Mouse (Mus musculus) heart, adult 11 months (tissue): ENCODE data around the gene Srebf2.

Experiments used
- DNase-seq: peaks from one replicate; pipeline ENCODE4 v3.0.0; 2022

Srebf2 gene

DNA sequence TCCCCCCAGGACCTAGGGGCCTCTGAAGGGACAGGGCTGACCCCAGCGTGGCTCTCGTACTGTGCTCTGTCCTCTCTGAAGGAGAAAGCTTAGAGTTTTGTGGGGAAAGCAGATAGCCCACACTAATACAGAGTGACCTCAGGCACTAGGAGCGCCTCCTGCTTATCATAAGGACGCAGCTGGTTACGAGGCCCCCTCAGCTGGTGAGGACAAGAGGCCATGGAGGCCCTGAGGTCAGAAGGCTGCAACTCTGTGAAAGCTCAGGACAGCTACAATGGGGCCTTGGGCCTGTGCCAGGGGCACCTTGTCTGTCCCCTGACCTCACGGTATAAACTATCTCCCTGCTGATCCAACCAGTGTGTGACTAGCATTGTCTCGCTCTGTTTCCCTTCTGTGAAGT lies 37.2 kb downstream of the Srebf2 start:
- no peak for DNase-seq

DNA sequence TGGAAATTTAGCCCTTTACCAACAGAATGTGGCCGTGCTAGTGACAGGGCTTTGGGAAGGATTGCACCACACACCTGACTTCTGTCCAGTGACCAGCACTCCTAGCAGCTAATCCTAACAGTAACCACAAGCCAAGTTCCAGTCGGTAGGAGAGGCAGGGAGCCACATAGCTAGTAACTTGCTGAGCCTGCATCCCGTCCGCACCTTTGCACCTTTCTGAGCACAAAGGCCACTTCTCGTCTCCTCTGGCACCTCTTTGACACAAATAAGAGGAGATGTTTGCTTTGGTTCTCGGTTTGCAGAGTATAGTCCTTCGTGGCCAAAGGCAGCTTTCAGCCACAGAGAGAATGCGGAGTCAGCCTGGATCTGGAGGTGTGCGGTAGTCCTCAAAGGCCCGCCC lies 37.7 kb downstream of the Srebf2 start:
- no peak for DNase-seq

DNA sequence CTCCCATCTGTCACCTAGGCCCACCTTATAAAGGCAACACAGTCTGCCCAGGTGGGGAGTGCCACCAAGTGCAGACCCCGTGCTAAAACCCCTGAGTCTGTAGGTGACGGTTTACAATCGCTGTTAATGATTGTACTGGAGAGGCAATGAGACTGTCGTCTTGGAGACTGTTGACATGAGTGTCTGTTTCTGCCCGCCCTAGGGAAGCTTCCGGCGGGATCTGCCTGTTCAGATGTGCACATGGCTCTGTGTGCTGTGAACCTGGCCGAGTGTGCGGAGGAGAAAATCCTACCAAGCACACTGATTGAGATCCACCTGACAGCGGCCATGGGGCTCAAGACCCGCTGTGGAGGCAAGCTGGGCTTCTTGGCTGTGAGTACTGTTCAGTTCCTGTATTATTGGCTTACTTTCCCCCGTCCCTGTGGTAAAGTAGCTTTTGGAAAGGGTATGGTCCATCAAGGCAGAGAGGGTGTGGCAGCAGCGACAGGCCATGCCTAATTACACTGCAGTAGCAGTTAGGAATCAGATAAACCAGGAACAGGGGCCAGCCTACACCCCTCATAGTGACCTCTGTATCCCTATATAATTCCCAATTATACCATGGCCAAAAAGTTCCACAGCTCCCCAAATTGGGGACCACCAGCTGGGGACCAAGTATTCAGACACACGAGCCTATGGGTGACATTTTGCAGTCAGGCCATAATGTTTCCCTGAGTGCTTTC lies 38.2 kb downstream of the Srebf2 start:
- no peak for DNase-seq

DNA sequence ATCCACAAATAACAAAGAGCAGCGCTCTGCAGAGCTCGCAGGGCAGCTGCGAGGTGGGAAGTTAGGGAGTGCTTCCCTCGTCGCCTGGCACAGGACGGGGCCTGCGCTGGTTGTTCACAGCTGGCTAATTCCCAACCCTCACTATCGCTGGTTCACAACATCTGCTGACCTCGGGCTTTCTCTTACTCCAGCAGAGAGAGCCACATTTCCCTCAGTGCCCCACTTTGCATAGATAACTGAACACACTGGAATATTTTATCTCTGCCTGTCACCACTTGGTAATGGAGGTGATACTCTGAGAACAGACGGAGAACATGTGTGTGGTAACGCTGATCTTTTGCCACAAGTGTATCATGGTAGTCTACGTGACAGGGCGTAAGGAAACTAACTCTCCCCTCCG lies 39.1 kb downstream of the Srebf2 start:
- DNase-seq = no peak

DNA sequence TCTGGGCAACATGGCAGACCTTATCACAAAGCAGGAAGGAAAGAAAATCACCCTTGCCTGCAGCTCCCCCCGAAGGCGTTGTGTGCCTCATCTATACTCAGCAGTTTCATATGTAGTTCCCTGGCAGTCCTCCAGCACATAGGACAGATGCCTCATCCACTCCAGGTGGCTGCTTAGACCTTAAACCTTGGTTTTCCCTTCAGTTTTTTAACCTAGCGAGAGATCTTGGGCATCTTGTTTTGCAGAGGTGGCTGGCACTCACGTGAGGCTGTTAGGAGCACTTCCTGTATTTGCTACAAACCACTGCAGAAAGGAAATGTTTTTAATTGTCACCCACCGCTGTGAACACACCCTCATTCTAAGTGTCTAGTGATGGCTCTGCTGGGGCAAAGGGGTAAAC lies 40.0 kb downstream of the Srebf2 start:
- no peak for DNase-seq

DNA sequence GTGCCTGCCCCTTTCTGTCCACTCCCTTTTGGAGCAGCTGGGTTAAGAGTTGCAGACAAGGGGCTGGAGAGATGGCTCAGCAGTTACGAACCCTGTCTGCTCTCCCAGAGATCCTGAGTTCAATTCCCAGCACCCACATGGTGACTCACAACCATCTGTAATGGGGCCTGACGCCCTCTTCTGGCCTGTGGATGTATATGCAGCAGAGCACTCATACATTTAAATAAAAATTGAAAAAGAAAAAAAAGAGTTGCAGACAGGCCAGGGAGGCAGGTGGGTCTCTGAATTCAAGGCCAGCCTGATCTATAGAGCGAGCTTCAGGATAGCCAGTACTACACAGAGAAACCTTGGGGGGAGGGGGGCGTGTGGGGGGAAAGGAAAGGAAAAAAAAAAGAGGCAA lies 40.4 kb downstream of the Srebf2 start:
- no peak for DNase-seq

DNA sequence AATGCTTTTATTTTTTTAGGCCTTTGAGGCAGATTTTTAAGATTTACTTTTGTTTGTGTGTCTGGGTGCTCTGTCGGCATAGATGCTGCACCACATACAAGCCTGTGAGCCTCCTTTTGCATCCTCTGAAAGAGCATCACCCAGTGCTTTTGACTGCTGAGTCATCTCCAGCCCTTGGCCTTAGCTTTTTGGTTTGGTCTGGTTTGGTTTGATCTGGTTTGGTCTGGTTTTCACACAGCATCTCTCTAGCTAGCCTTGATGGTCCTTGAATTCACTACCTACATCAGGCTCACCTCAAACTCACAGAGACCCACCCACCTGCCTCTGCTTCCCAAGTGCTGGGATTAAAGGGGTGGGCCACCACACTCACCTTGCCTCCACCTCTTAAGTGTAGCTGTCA lies 40.9 kb downstream of the Srebf2 start:
- DNase-seq = no peak

DNA sequence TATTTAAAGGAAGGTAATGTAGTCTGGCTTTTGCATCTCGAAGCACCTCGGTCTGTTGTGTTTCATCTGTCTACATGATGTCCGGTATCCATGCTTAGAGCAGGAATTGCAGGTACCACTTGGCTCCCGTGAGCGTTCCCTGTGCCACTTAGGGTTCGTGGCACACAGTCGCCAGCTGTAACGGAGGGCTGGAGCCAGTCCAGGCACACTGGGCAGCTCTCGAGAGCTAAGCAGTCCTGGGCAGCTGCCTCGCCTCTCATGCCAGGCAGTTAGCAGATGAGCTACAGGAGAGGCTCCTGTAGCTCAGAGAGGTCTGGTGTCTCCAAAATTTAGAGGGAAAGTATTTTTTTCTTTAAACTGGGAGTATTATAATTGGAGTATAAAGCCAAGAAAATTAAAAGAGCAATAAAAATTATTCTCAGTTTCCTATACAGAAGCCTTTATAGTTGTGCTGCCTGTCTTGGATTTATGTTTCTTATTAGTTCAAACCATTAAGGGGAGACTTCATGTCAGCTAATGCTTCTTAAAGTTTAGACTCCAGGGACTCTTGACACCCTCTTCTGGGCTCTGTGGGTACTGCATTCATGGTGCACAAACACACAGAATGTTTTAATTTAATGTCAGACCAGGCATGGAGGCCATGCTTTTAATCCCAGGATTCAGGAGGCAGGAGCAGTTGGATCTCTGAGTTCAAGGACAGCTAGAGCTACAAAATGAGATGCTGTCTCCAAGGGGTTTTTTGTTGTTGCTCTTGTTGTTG lies 41.7 kb downstream of the Srebf2 start:
- DNase-seq = no peak

DNA sequence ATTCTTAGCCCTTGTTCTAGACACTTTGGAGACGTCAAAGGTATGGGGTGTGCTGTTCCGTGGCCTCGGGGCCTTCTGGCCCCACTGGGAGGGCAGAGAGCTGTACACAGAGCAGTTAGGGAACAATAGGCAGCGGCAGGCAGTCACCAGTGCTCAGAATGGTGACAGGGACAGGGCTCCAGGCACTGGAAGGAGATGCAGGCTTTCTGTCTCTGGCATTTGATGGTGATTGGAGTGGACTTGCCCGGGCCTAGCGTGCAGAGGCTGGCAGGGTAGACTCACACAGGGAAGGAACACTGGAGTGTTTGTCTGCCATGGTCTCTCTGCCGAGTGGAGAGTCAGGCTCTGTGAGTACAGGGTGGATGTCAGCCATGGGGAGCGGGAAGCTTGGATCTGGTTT lies 45.6 kb downstream of the Srebf2 start:
- no peak for DNase-seq

DNA sequence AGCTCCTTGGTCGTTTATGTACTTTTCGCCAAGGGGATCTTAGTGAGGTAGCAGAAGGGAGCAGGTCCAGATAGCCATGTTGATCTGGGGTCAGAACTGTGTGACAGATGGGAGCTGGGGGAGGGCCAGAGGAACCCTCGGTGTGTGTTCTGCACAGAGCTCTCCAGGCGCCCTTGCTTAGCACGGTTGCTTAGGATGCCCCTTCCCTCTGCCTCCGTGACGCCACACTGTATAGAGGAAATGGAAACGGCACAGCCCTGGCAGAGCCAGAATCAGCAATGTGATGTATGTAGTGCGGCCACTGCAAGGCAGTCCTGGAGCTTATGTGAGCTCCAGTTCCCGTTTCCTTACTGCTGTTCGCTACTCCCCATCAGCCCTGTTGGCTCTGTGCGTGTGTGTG lies 49.3 kb downstream of the Srebf2 start:
- DNase-seq = no peak

DNA sequence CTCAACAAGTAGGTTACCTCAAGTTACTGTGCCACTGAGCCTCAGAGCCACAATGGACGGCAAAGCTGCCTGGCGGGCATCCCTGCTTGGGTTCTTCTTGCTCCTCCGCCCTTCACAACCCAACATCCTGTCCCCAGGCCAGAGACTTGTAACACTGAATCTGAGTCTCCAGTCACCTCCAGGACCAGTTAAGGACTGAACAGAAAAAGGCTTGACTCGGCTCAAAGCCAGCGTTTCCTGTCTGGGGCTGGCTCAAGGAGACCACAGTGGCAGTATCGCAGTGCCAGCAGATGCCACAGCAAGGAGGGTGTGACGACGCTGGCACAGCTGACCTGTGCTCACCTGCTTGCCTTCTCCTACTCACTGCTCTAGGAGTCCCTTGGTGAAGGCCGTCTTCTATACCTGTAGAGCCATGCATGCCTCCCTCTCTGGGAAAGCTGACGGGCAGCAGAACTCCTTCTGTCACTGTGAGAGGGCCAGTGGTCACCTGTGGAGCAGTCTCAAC lies 50.3 kb downstream of the Srebf2 start:
- DNase-seq = no peak

DNA sequence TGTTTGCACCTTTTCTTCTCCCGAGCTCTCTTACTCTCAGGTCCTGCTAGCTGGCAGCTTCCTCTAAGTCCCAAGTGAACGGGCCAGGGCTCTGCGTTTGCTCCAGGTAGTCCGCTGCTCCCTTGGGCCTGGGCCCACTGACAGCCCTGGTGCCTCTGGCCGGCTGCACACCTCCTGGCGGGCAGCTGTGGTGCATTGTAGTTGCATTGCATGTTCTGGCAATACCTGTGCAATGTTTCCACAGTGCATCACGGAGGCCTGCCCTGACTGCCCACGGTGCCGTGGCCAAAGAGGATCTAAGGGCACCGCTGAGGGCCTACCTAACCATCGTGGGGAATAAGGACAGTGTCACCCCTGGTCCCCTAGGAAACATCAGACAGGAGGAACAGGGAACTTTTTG lies 51.0 kb downstream of the Srebf2 start:
- no peak for DNase-seq

DNA sequence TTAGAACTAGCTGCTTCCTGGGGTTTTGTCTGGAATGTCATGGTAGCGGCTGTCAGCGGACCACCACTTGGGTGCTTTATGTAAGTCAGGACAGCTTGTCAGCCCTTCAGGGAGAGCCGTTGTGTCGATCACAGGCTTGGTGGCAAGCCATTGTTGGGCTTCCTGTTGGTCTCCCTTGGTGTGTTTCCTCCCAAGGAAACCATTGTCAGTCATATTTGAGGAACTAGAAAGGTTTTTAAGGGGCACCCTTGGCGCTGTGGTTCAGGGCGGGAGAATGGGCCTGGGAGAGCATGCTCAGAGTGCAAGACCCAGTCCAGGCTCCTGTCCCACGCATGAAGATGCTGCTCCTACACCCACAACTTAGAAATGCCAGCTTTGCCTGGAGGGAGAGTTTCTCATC lies 51.4 kb downstream of the Srebf2 start:
- DNase-seq = no peak

DNA sequence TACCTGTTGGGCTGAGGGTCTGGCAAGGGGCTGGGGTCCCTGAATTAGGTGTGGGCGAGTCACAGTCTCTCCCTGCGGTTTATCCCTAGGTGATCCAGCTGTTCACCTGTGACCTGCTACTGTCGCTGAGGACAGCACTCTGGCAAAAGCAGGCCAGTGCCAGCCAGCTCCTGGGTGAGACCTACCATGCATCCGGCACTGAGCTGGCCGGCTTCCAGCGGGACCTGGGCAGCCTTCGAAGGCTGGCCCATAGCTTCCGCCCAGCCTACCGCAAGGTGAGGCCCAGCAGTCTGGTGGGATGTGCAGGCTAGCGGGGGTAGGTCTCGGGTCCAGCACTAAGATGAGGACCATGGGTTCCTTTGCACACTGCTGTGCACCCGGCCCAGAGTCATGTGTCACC lies 52.6 kb downstream of the Srebf2 start:
- no peak for DNase-seq

DNA sequence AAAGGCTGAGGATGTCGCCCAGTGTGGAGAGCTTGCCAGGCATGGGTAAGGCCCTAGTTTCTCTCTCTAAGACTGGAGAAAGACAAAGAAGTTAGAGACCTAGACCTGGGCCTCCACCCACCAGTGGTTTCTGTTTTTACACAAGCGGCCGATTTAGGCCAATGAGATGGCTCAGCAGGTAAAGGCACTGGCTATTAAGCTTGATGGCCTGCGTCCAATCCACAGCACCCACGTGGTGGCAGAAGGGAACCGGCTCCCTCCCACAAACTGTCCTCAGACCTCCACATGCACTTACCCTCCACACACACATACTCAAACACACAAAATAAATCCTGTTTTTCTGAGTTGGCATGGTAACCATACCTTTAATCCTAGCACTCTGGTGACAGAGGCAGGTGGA lies 55.1 kb downstream of the Srebf2 start:
- DNase-seq = no peak

DNA sequence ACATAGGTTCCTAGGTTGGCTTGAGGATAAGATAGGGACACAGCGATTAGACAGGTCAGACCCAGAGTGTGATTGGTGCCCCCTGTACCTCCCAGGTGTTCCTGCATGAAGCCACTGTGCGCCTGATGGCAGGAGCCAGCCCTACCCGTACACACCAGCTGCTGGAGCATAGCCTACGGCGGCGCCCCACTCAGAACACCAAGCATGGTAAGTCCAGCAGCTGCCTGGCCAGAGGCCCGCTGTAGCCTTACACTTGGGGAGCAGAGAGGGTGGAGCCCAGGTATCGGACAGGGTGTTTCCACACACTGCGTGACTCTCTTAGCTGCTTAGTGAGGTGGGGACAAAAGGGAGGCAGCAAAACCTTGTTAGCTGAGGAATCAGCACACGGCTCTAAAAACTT lies 56.1 kb downstream of the Srebf2 start:
- DNase-seq = no peak

DNA sequence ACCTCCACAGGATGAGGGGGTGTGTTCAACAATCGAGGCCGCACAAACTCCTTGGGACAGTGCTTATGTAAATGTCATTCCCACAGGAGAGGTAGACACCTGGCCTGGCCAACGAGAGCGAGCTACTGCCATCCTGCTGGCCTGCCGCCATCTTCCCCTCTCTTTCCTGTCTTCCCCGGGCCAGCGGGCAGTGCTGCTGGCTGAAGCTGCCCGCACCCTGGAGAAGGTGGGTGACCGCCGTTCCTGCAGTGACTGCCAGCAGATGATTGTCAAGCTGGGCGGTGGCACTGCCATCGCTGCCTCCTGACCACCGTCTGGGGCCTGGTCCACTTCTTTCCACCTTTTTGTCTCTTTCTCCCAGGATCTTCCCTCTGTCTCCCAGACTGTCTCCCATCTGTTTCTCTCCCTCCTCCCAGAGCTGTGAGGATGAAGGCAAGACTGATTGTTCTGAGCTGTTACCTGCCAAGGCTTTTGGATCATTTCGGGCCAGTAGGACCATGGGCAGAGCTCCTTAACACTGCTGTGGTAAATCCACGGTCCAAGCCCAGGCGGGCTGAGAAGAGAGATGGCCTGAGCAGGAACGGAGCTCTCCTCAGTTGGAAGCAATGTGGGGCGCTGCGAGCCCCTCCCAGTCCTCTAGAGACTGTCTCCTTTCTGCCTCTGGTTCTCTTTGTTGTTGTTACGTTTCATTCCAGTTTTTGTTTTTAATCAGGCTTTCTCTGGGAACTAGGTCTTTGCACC lies 56.8 kb downstream of the Srebf2 start:
- DNase-seq = no peak

DNA sequence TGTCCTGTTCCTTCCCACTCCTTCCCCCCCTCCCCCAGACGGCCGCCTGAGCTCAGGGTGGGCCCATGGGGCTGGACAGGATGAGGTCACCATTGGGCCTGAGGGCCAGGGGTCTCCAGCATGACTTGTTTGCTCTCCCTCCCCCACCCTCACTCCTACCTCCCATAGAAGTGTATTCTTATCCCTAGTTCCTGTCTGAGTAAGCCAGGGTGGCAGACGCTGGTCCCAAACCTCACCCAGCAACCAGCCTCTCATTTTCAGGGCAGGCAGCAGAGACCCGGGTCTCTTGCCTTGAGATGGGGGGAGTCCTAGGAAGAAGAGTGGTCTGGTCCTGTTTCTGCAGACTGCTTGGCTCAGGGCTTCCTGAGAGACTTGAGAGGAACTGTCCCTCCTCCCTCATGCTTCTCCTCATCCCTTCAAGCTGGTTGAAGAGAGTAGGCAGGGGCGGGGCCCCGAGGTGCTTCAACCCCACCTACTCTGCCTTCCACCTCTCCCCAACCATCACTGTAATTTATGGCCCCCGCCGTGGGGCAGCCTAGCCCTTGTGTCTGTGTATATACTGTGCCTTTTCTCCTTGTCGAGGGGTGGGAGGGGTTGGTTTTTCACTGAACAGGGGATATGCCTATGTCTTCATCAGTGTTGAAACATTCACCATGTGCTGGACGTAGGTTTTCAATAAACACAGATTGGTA lies 57.8 kb downstream of the Srebf2 start:
- DNase-seq = no peak

DNA sequence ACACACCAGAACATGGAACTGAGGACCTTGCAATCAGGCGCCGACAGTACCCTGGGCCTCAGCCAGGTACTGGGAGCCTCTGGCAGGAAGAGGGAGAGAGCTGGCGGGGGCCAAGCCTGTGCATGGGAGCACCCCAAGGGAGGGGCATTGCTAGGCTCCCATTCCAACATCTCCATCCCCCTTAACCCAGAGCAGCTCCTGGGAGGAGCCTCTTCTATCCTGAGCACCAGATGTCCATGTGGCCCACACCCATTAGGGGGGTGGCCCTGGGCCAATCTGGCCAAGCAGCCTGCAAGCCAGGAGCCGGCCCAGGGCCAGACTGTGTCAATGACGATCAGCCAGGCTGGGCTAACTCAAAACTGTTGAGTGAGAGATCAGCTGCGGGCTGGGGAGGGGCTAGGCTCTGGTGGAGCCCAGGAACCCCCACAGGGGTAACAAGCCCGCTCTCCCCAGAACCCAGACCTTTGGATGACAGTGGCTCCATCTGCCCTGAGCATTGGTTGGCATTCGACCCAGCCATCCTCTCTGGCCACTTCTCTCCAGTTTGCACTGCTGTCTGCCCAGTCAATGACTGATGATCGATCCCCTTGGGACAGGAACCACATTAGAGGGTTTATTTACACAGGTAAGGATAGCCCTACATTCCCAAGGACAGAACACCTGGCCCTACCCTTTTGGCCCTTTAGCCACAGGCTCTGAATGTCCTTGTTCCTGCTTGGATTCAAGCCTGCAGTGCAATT lies 59.6 kb downstream of the Srebf2 start:
- peak; percentile 99 for DNase-seq

DNA sequence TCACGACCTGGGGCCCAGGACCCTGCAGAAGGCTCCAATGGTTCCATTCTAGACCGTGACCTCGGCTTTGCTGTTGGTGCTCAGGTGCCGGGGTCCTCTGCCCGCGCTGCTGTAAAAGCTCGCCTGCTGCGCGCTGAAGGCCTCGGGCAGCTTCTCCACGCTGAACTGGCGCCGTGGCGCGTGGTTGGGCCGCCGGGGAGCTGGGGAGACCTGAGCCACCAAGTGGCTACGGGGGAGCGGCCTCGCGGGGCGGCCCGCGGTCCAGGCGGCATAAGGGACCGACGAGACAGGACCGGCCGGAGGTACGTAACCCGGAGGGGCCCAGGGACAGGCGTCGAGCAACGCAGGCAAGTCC lies 60.1 kb downstream of the Srebf2 start:
- no peak for DNase-seq

DNA sequence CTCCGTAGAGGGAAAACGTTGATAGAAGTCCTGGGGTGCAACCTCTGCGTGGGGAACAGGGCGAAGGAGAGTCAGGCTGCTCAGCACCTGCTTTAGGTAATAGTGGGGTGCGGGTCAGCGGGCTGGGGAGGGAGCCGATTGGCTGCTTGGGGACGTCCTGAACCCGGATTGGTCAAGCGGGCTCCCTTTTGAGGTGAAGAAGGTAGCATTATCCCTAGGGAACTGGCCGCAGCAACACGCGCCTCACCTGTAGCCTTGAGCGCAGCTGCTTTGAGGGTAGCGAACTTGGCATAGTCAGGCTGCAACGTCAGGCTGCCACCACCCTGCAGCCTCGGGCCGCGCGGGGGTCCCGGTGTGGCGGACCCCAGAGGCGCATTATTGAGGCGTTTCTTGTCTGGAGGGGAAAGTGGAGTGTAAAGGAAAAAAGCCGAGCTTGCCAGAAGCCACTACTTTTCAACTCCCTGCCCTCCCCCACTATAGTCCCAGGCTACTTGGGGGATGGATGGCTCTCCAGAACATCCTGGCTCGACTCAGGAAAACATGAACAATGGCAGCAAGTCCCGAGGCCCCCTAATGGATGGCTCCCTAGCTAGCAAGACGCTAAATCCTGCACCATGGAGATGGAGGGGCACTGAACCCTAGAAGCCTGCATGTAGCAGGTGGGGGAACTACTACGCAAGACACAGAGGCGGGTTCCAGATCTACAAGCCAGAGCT lies 60.7 kb downstream of the Srebf2 start:
- no peak for DNase-seq

DNA sequence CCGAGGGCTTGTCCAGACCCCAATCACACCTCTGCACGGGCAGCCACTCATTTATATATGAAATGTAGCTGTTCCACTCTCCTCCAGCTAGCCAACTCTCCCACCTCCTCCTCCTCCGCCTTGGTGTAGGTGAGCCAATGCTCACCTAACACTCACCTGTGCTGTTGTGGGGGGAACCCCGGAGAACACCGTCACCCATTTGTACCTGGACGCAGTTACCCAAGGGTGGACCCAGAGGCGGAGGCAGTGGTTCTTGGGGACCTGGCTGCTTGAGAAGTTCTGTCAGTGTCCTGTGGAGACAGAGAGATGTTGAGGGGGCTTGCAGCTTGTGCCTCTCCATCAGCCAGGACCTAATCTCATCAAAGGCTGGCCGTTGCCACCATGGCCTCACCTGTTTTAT lies 61.3 kb downstream of the Srebf2 start:
- no peak for DNase-seq
